Mouse (Mus musculus) lung, postnatal 0 days (tissue): Measurements from ENCODE around the gene 6030468B19Rik. TPM values are rescaled to one million over a fixed set of nuclear protein-coding genes. Genes with fewer than 3 reads are reported as not detected.
A peak's percentile ranks its signal among the peaks of the same experiment; 100 is the strongest.

ENCODE experiments used
- ATAC-seq: fragments of 200-750 bp; cut with Nextera tagmentation; 2 replicates; pipeline ENCODE4 v1.8.0; 2017; ENCODE audit warnings: moderate library complexity
- DNase-seq: peaks from one replicate; pipeline ENCODE4 v3.0.0-alpha.2; 2016; ENCODE audit warnings: low spot score
- H3K27ac ChIP-seq: fragments of 300-500 bp; sonication (generic); 2 replicates; pipeline ENCODE4 v1.5.1; 2014; ENCODE audit warnings: antibody characterized with exemption, mild to moderate bottlenecking, low read length, mixed read lengths
- H3K27me3 ChIP-seq: fragments of 300-500 bp; sonication (generic); replicated peaks from 2 replicates; pipeline ENCODE4 v1.6.1; 2014; ENCODE audit warnings: low read length, mixed read lengths; ENCODE audit not compliant: insufficient read depth
- H3K36me3 ChIP-seq: fragments of 300-500 bp; sonication (generic); 2 replicates; pipeline ENCODE4 v1.6.1; 2014; ENCODE audit warnings: low read length, mixed read lengths; ENCODE audit not compliant: insufficient read depth
- H3K4me1 ChIP-seq: fragments of 300-500 bp; sonication (generic); 2 replicates; pipeline ENCODE4 v1.6.1; 2014; ENCODE audit warnings: antibody characterized with exemption, low read depth, low read length, mixed read lengths; ENCODE audit not compliant: insufficient read depth
- H3K4me2 ChIP-seq: fragments of 300-500 bp; sonication (generic); replicated peaks from 2 replicates; pipeline ENCODE4 v1.6.1; 2014; ENCODE audit warnings: low read depth, mild to moderate bottlenecking, low read length, moderate library complexity, mixed read lengths
- H3K4me3 ChIP-seq: fragments of 300-500 bp; sonication (generic); 2 replicates; pipeline ENCODE4 v1.5.1; 2014; ENCODE audit warnings: low read depth, low read length
- H3K9ac ChIP-seq: fragments of 300-500 bp; sonication (generic); replicated peaks from 2 replicates; pipeline ENCODE4 v1.6.1; 2014; ENCODE audit warnings: low read depth, mild to moderate bottlenecking
- H3K9me3 ChIP-seq: fragments of 300-500 bp; sonication (generic); 2 replicates; pipeline ENCODE4 v1.6.1; 2016; ENCODE audit warnings: low read length, mixed read lengths
- CTCF ChIP-seq: IDR thresholded peaks from 2 replicates; pipeline ENCODE4 v1.5.1; 2016; ENCODE audit warnings: antibody characterized with exemption, mild to moderate bottlenecking
- EP300 ChIP-seq: IDR thresholded peaks from 2 replicates; pipeline ENCODE4 v1.6.1; 2016; ENCODE audit warnings: antibody characterized with exemption, mild to moderate bottlenecking, control low read depth
- WGBS: fragments of 180-500 bp; shearing (Covaris S2); extraction: QIAGEN DNeasy Blood & Tissue Kit; methylation state at CpG from one replicate; pipeline ENCODE4 v1.1.7; 2014; 5-methylcytosine and 5-hydroxymethylcytosine counted together
- polyA plus RNA-seq: library from polyadenylated mRNA; unstranded; fragments of >200 nt; fragmentation: Nextera tagmentation; extraction: Ambion mirVana; gene quantifications from 2 replicates; pipeline ENCODE4 v1.2.1, GENCODE M21; 2015

The 6030468B19Rik gene
- polyA plus RNA-seq, 1 experiment from 2014 or later = not detected

- H3K27ac ChIP-seq = no peak overlapping the region
Observed at GRCm38 (mm10) chr11:117760374-117761119, 36.9 kb upstream of the 6030468B19Rik start.

GRCm38 (mm10) chr11:117761801-117762200, 35.7 kb upstream of the 6030468B19Rik start:
- Histone ChIP-seq H3K9me3 (no peaks in the 10 kb centered on the region), H3K36me3 (peaks cover 41% of the 10 kb centered on the region), H3K4me2 (no peak overlapping the region), H3K27me3 (no peaks in the 10 kb centered on the region), H3K9ac (no peak overlapping the region), H3K4me3 (no peak overlapping the region), H3K27ac (no peak overlapping the region), H3K4me1 (no peaks in the 10 kb centered on the region)
- no peak for TF ChIP-seq CTCF
- no peak for TF ChIP-seq EP300
- ATAC-seq (peak; percentile 20; the same call in 1 of the 2 replicates), DNase-seq (peak; percentile 57)
- WGBS = 64% methylated on average over 13 of the region's 13 CpGs

More at GRCm38 (mm10) chr11:117760374-117761119, 36.9 kb upstream of the 6030468B19Rik start:
- peaks cover 50% of the 10 kb centered on the region for H3K36me3 ChIP-seq
- H3K9ac ChIP-seq = no peak overlapping the region
- H3K4me1 ChIP-seq = no peaks in the 10 kb centered on the region
- H3K9me3 ChIP-seq = no peaks in the 10 kb centered on the region
- no peak overlapping the region for H3K4me3 ChIP-seq
- ATAC-seq (no peak), DNase-seq (no peak)
- whole genome bisulfite sequencing = 80% methylated on average over 26 of the region's 26 CpGs
- TF ChIP-seq EP300 (no peak), CTCF (no peak)
- no peak overlapping the region for H3K4me2 ChIP-seq
- no peaks in the 10 kb centered on the region for H3K27me3 ChIP-seq

- Histone ChIP-seq H3K4me2 (no peak overlapping the region), H3K36me3 (peaks cover 38% of the 10 kb centered on the region), H3K27ac (no peak overlapping the region), H3K27me3 (no peaks in the 10 kb centered on the region), H3K9me3 (no peaks in the 10 kb centered on the region), H3K4me3 (no peak overlapping the region), H3K9ac (no peak overlapping the region), H3K4me1 (no peaks in the 10 kb centered on the region)
- peak; percentile 25 for DNase-seq
- TF ChIP-seq CTCF (no peak), EP300 (no peak)
- WGBS = 72% methylated on average over 12 of the region's 12 CpGs
- no peak for ATAC-seq
Observed at GRCm38 (mm10) chr11:117762246-117762645, 35.2 kb upstream of the 6030468B19Rik start.

- TF ChIP-seq EP300 (no peak), CTCF (no peak)
- 83% methylated on average over 9 of the region's 9 CpGs for WGBS
- ATAC-seq = no peak
Observed at GRCm38 (mm10) chr11:117764319-117764718, 33.1 kb upstream of the 6030468B19Rik start.

GRCm38 (mm10) chr11:117765361-117765760, 32.1 kb upstream of the 6030468B19Rik start:
- peaks cover 22% of the 10 kb centered on the region; the same call in 1 of the 2 replicates for H3K36me3 ChIP-seq
- no peaks in the 10 kb centered on the region for H3K27me3 ChIP-seq
- H3K9me3 ChIP-seq = no peaks in the 10 kb centered on the region
- no peak overlapping the region for H3K4me3 ChIP-seq
- DNase-seq (no peak), ATAC-seq (no peak)
- no peak overlapping the region for H3K4me2 ChIP-seq
- no peak overlapping the region for H3K9ac ChIP-seq
- no peak overlapping the region for H3K27ac ChIP-seq
- 91% methylated on average over 5 of the region's 5 CpGs for WGBS
- no peaks in the 10 kb centered on the region for H3K4me1 ChIP-seq
- TF ChIP-seq CTCF = no peak
- no peak for TF ChIP-seq EP300

More at GRCm38 (mm10) chr11:117764319-117764718, 33.1 kb upstream of the 6030468B19Rik start:
- no peak overlapping the region for H3K4me3 ChIP-seq
- H3K9me3 ChIP-seq = no peaks in the 10 kb centered on the region
- DNase-seq = no peak
- H3K36me3 ChIP-seq = peaks cover 25% of the 10 kb centered on the region; the same call in 1 of the 2 replicates
- H3K9ac ChIP-seq = no peak overlapping the region
- H3K4me1 ChIP-seq = no peaks in the 10 kb centered on the region
- no peak overlapping the region for H3K4me2 ChIP-seq
- no peaks in the 10 kb centered on the region for H3K27me3 ChIP-seq
- no peak overlapping the region for H3K27ac ChIP-seq

- TF ChIP-seq CTCF = no peak
- TF ChIP-seq EP300 = no peak
- ATAC-seq = no peak
- no peaks in the 10 kb centered on the region for H3K9me3 ChIP-seq
- H3K9ac ChIP-seq = no peak overlapping the region
- H3K27me3 ChIP-seq = no peaks in the 10 kb centered on the region
- no peak overlapping the region for H3K4me2 ChIP-seq
- 82% methylated on average over 3 of the region's 3 CpGs for WGBS
- DNase-seq = no peak
- no peak overlapping the region for H3K27ac ChIP-seq
- H3K4me3 ChIP-seq = no peak overlapping the region
- H3K36me3 ChIP-seq = peaks cover 17% of the 10 kb centered on the region
- no peaks in the 10 kb centered on the region for H3K4me1 ChIP-seq
Observed at GRCm38 (mm10) chr11:117766275-117766674, 31.2 kb upstream of the 6030468B19Rik start.
